Mouse (Mus musculus) brain, embryonic 14.5 days (tissue): ENCODE results near the gene Slc6a18.

Experiments used
- CTCF ChIP-seq: fragments of 200-500 bp; IDR thresholded peaks from 2 replicates; pipeline ENCODE4 v1.5.1; 2012; ENCODE audit warnings: inconsistent platforms, mild to moderate bottlenecking, moderate library complexity, borderline replicate concordance; ENCODE audit not compliant: insufficient read depth, insufficient read length; ENCODE audit errors: extremely low read depth
- POLR2A ChIP-seq: fragments of 200-500 bp; IDR thresholded peaks from 2 replicates; pipeline ENCODE4 v1.6.1; 2012; ENCODE audit warnings: mild to moderate bottlenecking, inconsistent platforms, borderline replicate concordance; ENCODE audit not compliant: poor library complexity, insufficient read depth, insufficient read length, severe bottlenecking; ENCODE audit errors: extremely low read depth

DNA sequence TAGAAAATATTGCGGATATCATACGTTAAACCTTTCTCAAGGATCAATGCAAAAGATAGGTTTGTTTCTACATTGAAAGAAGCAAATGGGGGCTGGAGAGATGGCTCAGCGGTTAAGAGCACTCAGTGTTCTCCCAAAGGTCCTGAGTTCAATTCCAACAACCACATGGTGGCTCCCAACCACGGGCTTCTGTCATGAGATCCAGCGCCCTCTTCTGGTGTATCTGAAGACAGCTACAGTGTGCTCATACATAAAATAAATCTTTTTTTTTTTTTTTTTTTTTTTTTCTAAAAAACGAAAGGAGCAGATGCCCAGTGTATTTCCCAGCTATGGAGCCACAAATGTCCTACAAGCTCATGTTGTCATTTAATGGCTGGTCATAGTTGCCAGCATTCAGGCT, 57.2 kb downstream of the Slc6a18 start:
- TF ChIP-seq CTCF = no peak; the same call in 1 of the 2 replicates
- no peak for TF ChIP-seq POLR2A
